Mouse (Mus musculus) MEL (cell line): Measurements from ENCODE around the gene Etv4. TPM values are rescaled to one million over a fixed set of nuclear protein-coding genes. Genes with fewer than 3 reads are reported as not detected.

Experiments used
- DNase-seq: peaks from one replicate; pipeline ENCODE4 v3.0.0; 2011; ENCODE audit warnings: low read depth, low spot score
- H3K27ac ChIP-seq: 2 replicates; pipeline ENCODE4 v1.5.1; 2012; ENCODE audit warnings: low read depth, mild to moderate bottlenecking, control low read depth, low read length, moderate library complexity; ENCODE audit not compliant: control insufficient read depth
- H3K27me3 ChIP-seq, 2 experiments: fragments of 150-350 bp in 1 of 2; sonication (generic) in 1 of 2; 2 replicates each; pipeline ENCODE4 v1.6.1; 2012; ENCODE audit warnings: low read length in 2 of 2, mild to moderate bottlenecking in 2 of 2, improper control_type of control experiment in 1 of 2, moderate library complexity in 1 of 2; ENCODE audit not compliant: insufficient read depth in 2 of 2, control insufficient read depth in 1 of 2
- H3K36me3 ChIP-seq, 2 experiments: 2 replicates each; pipeline ENCODE4 v1.6.1; 2012 to 2014; ENCODE audit warnings: low read length in 2 of 2, improper control_type of control experiment in 1 of 2, inconsistent platforms in 1 of 2, mild to moderate bottlenecking in 1 of 2; ENCODE audit not compliant: insufficient read depth in 2 of 2, control insufficient read depth in 1 of 2
- H3K4me1 ChIP-seq, 2 experiments: fragments of 150-350 bp in 1 of 2; sonication (generic) in 1 of 2; 2 replicates each; pipeline ENCODE4 v1.6.1; 2012; ENCODE audit warnings: low read length in 2 of 2, improper control_type of control experiment in 1 of 2, mild to moderate bottlenecking in 1 of 2; ENCODE audit not compliant: insufficient read depth in 2 of 2, control insufficient read depth in 1 of 2
- H3K4me3 ChIP-seq, 2 experiments: fragments of 150-350 bp in 1 of 2; sonication (generic) in 1 of 2; 2 replicates each; pipeline ENCODE4 v1.5.1; 2012; ENCODE audit warnings: low read depth in 2 of 2, low read length in 2 of 2, mild to moderate bottlenecking in 2 of 2, moderate library complexity in 2 of 2, control low read depth in 1 of 2, improper control_type of control experiment in 1 of 2; ENCODE audit not compliant: control insufficient read depth in 1 of 2, insufficient read depth in 1 of 2
- H3K79me2 ChIP-seq: 2 replicates; pipeline ENCODE4 v1.6.1; 2012; ENCODE audit warnings: mild to moderate bottlenecking, low read length, moderate library complexity; ENCODE audit not compliant: control insufficient read depth, poor library complexity, insufficient read depth
- H3K9ac ChIP-seq: 2 replicates; pipeline ENCODE4 v1.6.1; 2012; ENCODE audit warnings: low read depth, mild to moderate bottlenecking, control low read depth, low read length, moderate library complexity; ENCODE audit not compliant: control insufficient read depth, poor library complexity, severe bottlenecking
- H3K9me3 ChIP-seq: fragments of 150-350 bp; sonication (generic); replicated peaks from 2 replicates; pipeline ENCODE4 v1.6.1; 2012; ENCODE audit warnings: mild to moderate bottlenecking, low read length, improper control_type of control experiment, moderate library complexity; ENCODE audit not compliant: insufficient read depth
- BHLHE40 ChIP-seq: IDR thresholded peaks from 2 replicates; pipeline ENCODE4 v1.6.1; 2012; ENCODE audit warnings: low read depth, mild to moderate bottlenecking, inconsistent platforms, low read length, improper control_type of control experiment, borderline replicate concordance
- CHD1 ChIP-seq: IDR thresholded peaks from 2 replicates; pipeline ENCODE4 v1.6.1; 2012; ENCODE audit warnings: low read depth, mild to moderate bottlenecking, inconsistent platforms, low read length, improper control_type of control experiment
- CTCF ChIP-seq, 3 experiments: IDR thresholded peaks in 2 of 3; conservative IDR thresholded peaks in 1 of 3; 2 replicates each; pipeline ENCODE4 v1.5.1; 2011 to 2012; ENCODE audit warnings: low read length in 3 of 3, low read depth in 2 of 3, mild to moderate bottlenecking in 2 of 3, improper control_type of control experiment in 1 of 3, inconsistent platforms in 1 of 3, mixed read lengths in 1 of 3, moderate library complexity in 1 of 3; ENCODE audit not compliant: control insufficient read depth in 1 of 3, insufficient read depth in 1 of 3, poor library complexity in 1 of 3, severe bottlenecking in 1 of 3
- GATA1 ChIP-seq: IDR thresholded peaks from 2 replicates; pipeline ENCODE4 v1.6.1; 2011; ENCODE audit warnings: low read depth, low read length, improper control_type of control experiment
- JUND ChIP-seq: IDR thresholded peaks from 2 replicates; pipeline ENCODE4 v1.6.1; 2011; ENCODE audit warnings: low read depth, mild to moderate bottlenecking, improper control_type of control experiment, low read length
- MXI1 ChIP-seq: IDR thresholded peaks from 2 replicates; pipeline ENCODE4 v1.6.1; 2011; ENCODE audit warnings: mild to moderate bottlenecking, low read depth, low read length, improper control_type of control experiment
- MYB ChIP-seq: IDR thresholded peaks from 2 replicates; pipeline ENCODE4 v1.6.1; 2011; ENCODE audit warnings: mild to moderate bottlenecking, low read depth, low read length, improper control_type of control experiment
- MYC ChIP-seq: IDR thresholded peaks from 2 replicates; pipeline ENCODE4 v1.6.1; 2011; ENCODE audit warnings: low read depth, mild to moderate bottlenecking, low read length, improper control_type of control experiment, moderate library complexity
- NELFE ChIP-seq: IDR thresholded peaks from 2 replicates; pipeline ENCODE4 v1.6.1; 2011; ENCODE audit warnings: low read depth, low read length, improper control_type of control experiment
- NRF1 ChIP-seq: IDR thresholded peaks from 2 replicates; pipeline ENCODE4 v1.6.1; 2014; ENCODE audit warnings: low read depth, mild to moderate bottlenecking, inconsistent platforms, low read length, improper control_type of control experiment, moderate library complexity; ENCODE audit not compliant: poor library complexity, insufficient read depth, severe bottlenecking
- POLR2AphosphoS5 ChIP-seq: IDR thresholded peaks from 2 replicates; pipeline ENCODE4 v1.6.1; 2012; ENCODE audit warnings: low read depth, borderline replicate concordance, mild to moderate bottlenecking, inconsistent platforms, low read length, moderate library complexity, mixed read lengths
- RAD21 ChIP-seq: IDR thresholded peaks from 2 replicates; pipeline ENCODE4 v1.6.1; 2011; ENCODE audit warnings: mild to moderate bottlenecking, low read depth, low read length, improper control_type of control experiment
- TAL1 ChIP-seq: IDR thresholded peaks from 2 replicates; pipeline ENCODE4 v1.6.1; 2012; ENCODE audit warnings: mild to moderate bottlenecking, inconsistent platforms, low read length, moderate library complexity, mixed read lengths
- TBP ChIP-seq: IDR thresholded peaks from 2 replicates; pipeline ENCODE4 v1.8.0; 2011; ENCODE audit warnings: low read depth, low read length, improper control_type of control experiment
- TCF12 ChIP-seq: IDR thresholded peaks from 2 replicates; pipeline ENCODE4 v1.6.1; 2014; ENCODE audit warnings: low read depth, mild to moderate bottlenecking, inconsistent platforms, low read length, improper control_type of control experiment, moderate library complexity
- USF1 ChIP-seq: IDR thresholded peaks from 2 replicates; pipeline ENCODE4 v1.6.1; 2014; ENCODE audit warnings: low read depth, mild to moderate bottlenecking, inconsistent platforms, low read length, improper control_type of control experiment, moderate library complexity
- USF2 ChIP-seq, 2 experiments: IDR thresholded peaks; 2 replicates each; pipeline ENCODE4 v1.6.1; 2011 to 2012; ENCODE audit warnings: improper control_type of control experiment in 2 of 2, low read length in 2 of 2, borderline replicate concordance in 1 of 2, inconsistent platforms in 1 of 2, low read depth in 1 of 2, mild to moderate bottlenecking in 1 of 2; ENCODE audit not compliant: insufficient read depth in 1 of 2
- ZC3H11A ChIP-seq: IDR thresholded peaks from 2 replicates; pipeline ENCODE4 v1.6.1; 2012; ENCODE audit warnings: low read depth, mild to moderate bottlenecking, inconsistent platforms, low read length, improper control_type of control experiment
- polyA plus RNA-seq, 2 experiments: library from polyadenylated mRNA; stranded (reverse) in 1 of 2; unstranded in 1 of 2; fragments of >175 nt in 1 of 2; fragments of >200 nt in 1 of 2; gene quantifications; 2 replicates each; pipeline versions ENCODE4 v1.2.1 to v1.2.4; 2012; ENCODE audit warnings: low replicate concordance in 2 of 2, low read depth in 1 of 2; ENCODE audit not compliant: insufficient read length in 2 of 2, insufficient read depth in 1 of 2, missing spikeins in 1 of 2
- total RNA-seq: library from RNA; depleted of rRNA; stranded (reverse); fragments of 300-350 nt; gene quantifications from 2 replicates; pipeline ENCODE4 v1.2.3, GENCODE M21; 2012

Gene Etv4
- total and polyA plus RNA-seq, 3 experiments = 16.5 to 22.1 TPM; not detected in 1

DNA sequence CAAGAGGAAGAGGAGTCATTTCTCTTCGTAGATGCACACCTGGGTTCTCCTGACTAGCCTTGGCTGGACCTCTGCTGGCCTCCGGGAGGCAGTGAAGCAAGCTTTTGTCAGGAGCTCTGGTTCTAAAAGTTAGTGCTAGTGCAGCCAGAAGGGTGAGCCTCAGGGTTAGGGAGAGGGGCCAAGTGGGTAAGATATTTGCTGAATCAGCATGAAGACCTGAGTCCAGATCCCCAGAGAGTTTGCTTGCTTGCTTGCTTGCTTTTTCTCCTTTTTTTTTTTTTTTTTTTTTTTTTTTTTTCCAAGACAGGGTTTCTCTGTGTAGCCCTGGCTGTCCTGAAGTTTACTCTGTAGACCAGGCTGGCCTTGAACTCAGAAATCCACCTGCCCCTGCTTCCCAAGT lies 12.2 kb upstream of the Etv4 start:
- no peaks in the 10 kb centered on the region for H3K79me2 ChIP-seq
- no peak overlapping the region for H3K27ac ChIP-seq
- no peak for DNase-seq
- H3K9me3 ChIP-seq = no peaks in the 10 kb centered on the region
- H3K4me1 ChIP-seq = no peaks in the 10 kb centered on the region
- TF ChIP-seq TCF12 = no peak
- TF ChIP-seq MYC = no peak
- TF ChIP-seq JUND = no peak
- TF ChIP-seq RAD21 = no peak
- no peak for TF ChIP-seq USF1
- TF ChIP-seq ZC3H11A = no peak
- TF ChIP-seq GATA1 = no peak
- TF ChIP-seq USF2 (IDR thresholded peaks at IDR 0.05; ENCODE audit: borderline replicate concordance in 1 of 2, insufficient read depth in 1 of 2, low read depth in 1 of 2, low read length in 2 of 2) = no peak
- no peak for TF ChIP-seq TBP
- no peaks in the 10 kb centered on the region for H3K36me3 ChIP-seq
- H3K27me3 ChIP-seq = peaks cover 6 to 9% of the 10 kb centered on the region in 2 experiments
- H3K4me3 ChIP-seq = no peak overlapping the region
- no peak overlapping the region for H3K9ac ChIP-seq

DNA sequence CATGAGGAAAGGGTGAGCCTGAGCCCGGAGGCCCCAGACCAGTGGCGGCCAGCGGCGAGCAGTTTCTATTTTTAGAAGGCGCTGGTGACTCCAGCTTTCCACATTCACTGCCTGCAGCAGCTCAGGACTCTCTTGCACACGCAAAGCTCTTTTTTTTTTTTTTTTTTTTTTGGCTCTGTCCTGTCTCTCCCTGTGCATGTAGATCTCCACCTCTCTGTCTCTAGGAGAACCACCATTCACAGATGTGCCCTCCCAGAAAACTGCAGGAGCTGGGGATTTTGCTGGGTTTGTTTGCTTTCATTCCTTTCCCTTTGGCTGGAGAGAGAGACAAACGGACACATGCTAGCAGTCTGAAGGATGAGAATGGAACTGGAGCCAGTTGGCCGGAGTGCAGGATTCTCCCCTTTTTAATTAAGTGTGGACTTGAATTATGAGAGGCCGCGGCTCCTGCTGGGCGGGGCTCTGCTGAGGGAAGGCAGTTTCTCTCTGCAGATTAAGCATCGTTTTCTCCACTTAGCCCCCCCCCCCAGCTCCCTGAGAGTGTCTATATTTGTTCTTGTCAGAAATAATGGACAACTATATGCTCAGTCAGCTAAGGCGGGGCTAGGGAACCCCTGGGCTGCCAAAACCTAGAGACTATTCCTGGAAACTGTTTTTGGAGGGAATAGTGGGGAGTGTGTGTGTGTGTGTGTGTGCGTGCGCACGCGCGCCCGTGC lies 5.8 kb upstream of the Etv4 start:
- no peak for DNase-seq
- no peaks in the 10 kb centered on the region for H3K9me3 ChIP-seq

More for the DNA sequence above, 5.8 kb upstream of the Etv4 start:
- Histone ChIP-seq H3K27me3 (peaks cover 14 to 25% of the 10 kb centered on the region in 2 experiments), H3K4me3 (no peak overlapping the region), H3K4me1 (peaks cover 1 to 4% of the 10 kb centered on the region in 2 experiments; a peak in 3 of 4 replicates), H3K79me2 (no peaks in the 10 kb centered on the region), H3K9ac (no peak overlapping the region), H3K36me3 (peaks cover 0 to 2% of the 10 kb centered on the region in 2 experiments; a peak in 2 of 4 replicates), H3K27ac (no peak overlapping the region)
- no peak for TF ChIP-seq TAL1
- no peak for TF ChIP-seq MYB
- TF ChIP-seq CTCF (IDR thresholded peaks at IDR 0.05 in 2 of 3, conservative IDR thresholded peaks at IDR 0.05 in 1 of 3; ENCODE audit: control insufficient read depth in 1 of 3, insufficient read depth in 1 of 3, low read depth in 2 of 3, low read length in 3 of 3, poor library complexity in 1 of 3, severe bottlenecking in 1 of 3) = no peak
- no peak for TF ChIP-seq MXI1
- no peak for TF ChIP-seq CHD1
- no peak for TF ChIP-seq USF2 (IDR thresholded peaks at IDR 0.05; ENCODE audit: borderline replicate concordance in 1 of 2, insufficient read depth in 1 of 2, low read depth in 1 of 2, low read length in 2 of 2)
- TF ChIP-seq BHLHE40 = no peak
- no peak for TF ChIP-seq TCF12
- TF ChIP-seq NELFE = no peak
- TF ChIP-seq MYC = no peak
- no peak for TF ChIP-seq NRF1
- no peak for TF ChIP-seq POLR2AphosphoS5
